Mouse (Mus musculus) stomach, embryonic 15.5 days (tissue): ENCODE measurements around the gene Cacng2. TPM values are rescaled to one million over a fixed set of nuclear protein-coding genes. Genes with fewer than 3 reads are reported as not detected.

Experiments used
- ATAC-seq: fragments of 200-750 bp; cut with Nextera tagmentation; 2 replicates; pipeline ENCODE4 v1.8.0; 2017; ENCODE audit warnings: low read depth, moderate number of reproducible peaks, moderate TSS enrichment; ENCODE audit not compliant: insufficient read depth, low FRiP score
- H3K27ac ChIP-seq: fragments of 300-500 bp; sonication (generic); 2 replicates; pipeline ENCODE4 v1.5.1; 2015; ENCODE audit warnings: mild to moderate bottlenecking, inconsistent platforms
- H3K27me3 ChIP-seq: fragments of 300-500 bp; sonication (generic); replicated peaks from 2 replicates; pipeline ENCODE4 v1.6.1; 2015; ENCODE audit warnings: inconsistent platforms
- H3K36me3 ChIP-seq: fragments of 300-500 bp; sonication (generic); 2 replicates; pipeline ENCODE4 v1.6.1; 2015; ENCODE audit warnings: inconsistent platforms
- H3K4me1 ChIP-seq: fragments of 300-500 bp; sonication (generic); 2 replicates; pipeline ENCODE4 v1.6.1; 2015; ENCODE audit warnings: inconsistent platforms
- H3K4me2 ChIP-seq: fragments of 300-500 bp; sonication (generic); 2 replicates; pipeline ENCODE4 v1.6.1; 2015; ENCODE audit warnings: mild to moderate bottlenecking, inconsistent platforms
- H3K4me3 ChIP-seq: fragments of 300-500 bp; sonication (generic); replicated peaks from 2 replicates; pipeline ENCODE4 v1.5.1; 2015; ENCODE audit warnings: inconsistent platforms
- H3K9ac ChIP-seq: fragments of 300-500 bp; sonication (generic); 2 replicates; pipeline ENCODE4 v1.6.1; 2015; ENCODE audit warnings: inconsistent platforms
- H3K9me3 ChIP-seq: fragments of 300-500 bp; sonication (generic); 2 replicates; pipeline ENCODE4 v1.6.1; 2016; ENCODE audit warnings: inconsistent platforms
- WGBS: fragments of 180-500 bp; shearing (Covaris S2); methylation state at CpG from one replicate; pipeline ENCODE4 v1.1.7; 2015; 5-methylcytosine and 5-hydroxymethylcytosine counted together
- polyA plus RNA-seq: library from polyadenylated mRNA; unstranded; fragments of >200 nt; fragmentation: Nextera tagmentation; extraction: Ambion mirVana; gene quantifications from 2 replicates; pipeline ENCODE4 v1.2.1, GENCODE M21; 2015

Cacng2 gene
- 0.12 and 0.13 TPM in 2 replicates for polyA plus RNA-seq

- no peaks in the 10 kb centered on the region for H3K36me3 ChIP-seq
- H3K4me1 ChIP-seq, result peaks cover 5% of the 10 kb centered on the region; the same call in 1 of the 2 replicates
- H3K4me2 ChIP-seq, result peak within 1 kb of the TSS; percentile 56
- H3K27ac ChIP-seq, result no peak within 1 kb of the TSS
- H3K9me3 ChIP-seq, result no peaks in the 10 kb centered on the region
- no peak within 1 kb of the TSS for H3K9ac ChIP-seq
- H3K4me3 ChIP-seq, result peak within 1 kb of the TSS; percentile 26
- ATAC-seq, result peak; percentile 98
- under 1% methylated on average over 42 of the region's 42 CpGs for WGBS
- peaks cover 16% of the 10 kb centered on the region for H3K27me3 ChIP-seq
Observed at GRCm38 (mm10) chr15:78119704-78120103, at the start of gene Cacng2. Gene Cacng2, minus strand, starts transcription at chr15:78120028.

- Histone ChIP-seq H3K36me3 (no peaks in the 10 kb centered on the region), H3K4me2 (no peak overlapping the region), H3K27ac (no peak overlapping the region), H3K4me1 (peaks cover 13% of the 10 kb centered on the region), H3K27me3 (no peaks in the 10 kb centered on the region), H3K9ac (no peak overlapping the region), H3K4me3 (no peak overlapping the region), H3K9me3 (no peaks in the 10 kb centered on the region)
- WGBS, result 75% methylated on average over 11 of the region's 11 CpGs
- no peak for ATAC-seq
Observed at GRCm38 (mm10) chr15:78169566-78169965, 49.7 kb upstream of the Cacng2 start.

DNA sequence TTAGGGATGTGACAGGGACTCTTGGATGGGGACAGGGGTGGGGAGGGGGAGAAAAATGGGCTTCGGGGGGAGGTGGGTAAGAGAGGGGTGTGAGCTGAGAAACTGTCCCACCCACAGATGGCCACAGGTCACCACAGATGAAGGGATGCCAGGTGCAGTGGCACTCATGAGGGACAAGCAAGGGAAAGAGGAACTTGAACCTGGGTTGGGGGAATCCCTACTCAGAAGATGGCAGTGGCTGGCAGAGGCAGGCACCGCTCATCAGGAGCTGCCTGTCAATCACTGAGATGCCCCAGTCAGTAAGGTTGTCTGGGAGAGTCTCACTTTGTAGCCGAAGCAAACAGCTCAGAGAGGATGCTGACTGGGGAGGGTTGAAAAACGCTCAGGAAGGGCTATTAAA, 45.5 kb upstream of the Cacng2 start:
- H3K36me3 ChIP-seq, result 0 out of 2 replicates have a peak, but pooled peaks cover 3% of the 10 kb centered on the region
- H3K4me3 ChIP-seq, result no peak overlapping the region
- no peak overlapping the region for H3K27ac ChIP-seq
- ATAC-seq, result no peak
- no peak overlapping the region for H3K9ac ChIP-seq
- 87% methylated on average over 4 of the region's 4 CpGs for WGBS
- H3K4me2 ChIP-seq, result no peak overlapping the region
- no peaks in the 10 kb centered on the region for H3K4me1 ChIP-seq
- no peaks in the 10 kb centered on the region for H3K27me3 ChIP-seq
- H3K9me3 ChIP-seq, result no peaks in the 10 kb centered on the region

- H3K4me3 ChIP-seq, result no peak overlapping the region
- H3K27me3 ChIP-seq, result no peaks in the 10 kb centered on the region
- H3K27ac ChIP-seq, result no peak overlapping the region
- ATAC-seq, result no peak
- H3K9me3 ChIP-seq, result no peaks in the 10 kb centered on the region
- H3K4me2 ChIP-seq, result no peak overlapping the region
- no peaks in the 10 kb centered on the region for H3K4me1 ChIP-seq
- 89% methylated on average over 11 of the region's 11 CpGs for WGBS
- H3K9ac ChIP-seq, result no peak overlapping the region
- H3K36me3 ChIP-seq, result 0 out of 2 replicates have a peak, but pooled peaks cover 3% of the 10 kb centered on the region
Observed at GRCm38 (mm10) chr15:78164466-78164865, 44.6 kb upstream of the Cacng2 start.

DNA sequence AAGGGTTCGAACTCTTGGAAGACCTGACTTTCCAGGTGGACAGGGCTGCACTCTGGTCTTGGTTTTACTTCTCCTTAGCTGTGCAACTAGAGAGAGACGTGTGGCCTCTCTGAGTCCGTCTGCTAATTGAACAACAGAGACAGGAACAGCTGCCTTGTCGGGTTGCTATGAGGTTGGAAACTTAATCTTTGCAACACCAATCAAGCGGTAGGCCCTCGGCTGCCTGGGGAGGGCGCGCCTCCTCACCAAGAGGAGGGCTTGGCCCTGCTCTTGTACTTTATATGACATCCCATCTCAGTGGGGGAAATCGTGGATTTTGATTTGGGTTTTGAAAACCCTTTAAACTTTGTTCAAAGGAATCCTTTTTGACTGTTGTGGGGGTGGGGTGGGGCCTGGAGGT, 42.1 kb upstream of the Cacng2 start:
- no peaks in the 10 kb centered on the region for H3K27me3 ChIP-seq
- 79% methylated on average over 9 of the region's 9 CpGs for WGBS
- H3K9me3 ChIP-seq, result no peaks in the 10 kb centered on the region
- no peak overlapping the region for H3K4me2 ChIP-seq
- no peaks in the 10 kb centered on the region for H3K4me1 ChIP-seq
- H3K27ac ChIP-seq, result no peak overlapping the region
- no peak for ATAC-seq
- 0 out of 2 replicates have a peak, but pooled peaks cover 3% of the 10 kb centered on the region for H3K36me3 ChIP-seq
- no peak overlapping the region for H3K4me3 ChIP-seq
- H3K9ac ChIP-seq, result no peak overlapping the region

DNA sequence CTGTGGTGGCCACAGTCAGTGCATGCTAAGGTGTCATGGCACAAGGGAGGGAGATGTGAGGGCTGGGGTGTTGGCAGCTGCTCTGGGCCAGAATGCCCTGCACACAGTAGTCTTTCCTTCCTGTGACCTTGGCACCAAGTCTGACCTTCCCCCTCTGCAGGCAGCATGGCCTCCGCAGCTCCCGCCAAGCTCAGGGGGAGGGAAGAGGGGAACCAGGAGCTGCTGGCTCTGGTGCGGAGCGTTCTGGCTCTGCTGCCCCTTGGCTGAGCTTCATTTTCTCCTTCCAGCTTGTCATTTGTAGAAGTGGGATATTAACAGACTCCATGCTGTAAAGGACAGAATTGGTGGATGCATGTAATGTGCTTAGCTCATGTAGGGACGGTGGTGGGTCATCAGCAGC, 38.5 kb upstream of the Cacng2 start:
- 82% methylated on average over 3 of the region's 5 CpGs for WGBS
- Histone ChIP-seq H3K27ac (no peak overlapping the region), H3K4me3 (no peak overlapping the region), H3K27me3 (no peaks in the 10 kb centered on the region), H3K36me3 (no peaks in the 10 kb centered on the region), H3K9me3 (no peaks in the 10 kb centered on the region), H3K4me2 (no peak overlapping the region), H3K4me1 (no peaks in the 10 kb centered on the region), H3K9ac (no peak overlapping the region)
- no peak for ATAC-seq

- Histone ChIP-seq H3K27me3 (no peaks in the 10 kb centered on the region), H3K36me3 (no peaks in the 10 kb centered on the region), H3K27ac (no peak overlapping the region), H3K9ac (no peak overlapping the region), H3K4me2 (no peak overlapping the region), H3K4me3 (no peak overlapping the region), H3K9me3 (no peaks in the 10 kb centered on the region), H3K4me1 (no peaks in the 10 kb centered on the region)
- WGBS, result 75% methylated on average over 4 of the region's 4 CpGs
- no peak for ATAC-seq
Observed at GRCm38 (mm10) chr15:78157824-78158223, 38.0 kb upstream of the Cacng2 start.

GRCm38 (mm10) chr15:78157330-78157729, 37.5 kb upstream of the Cacng2 start:
- WGBS, result 77% methylated on average over 8 of the region's 8 CpGs
- no peak overlapping the region for H3K4me2 ChIP-seq
- no peak for ATAC-seq
- no peak overlapping the region for H3K4me3 ChIP-seq
- no peaks in the 10 kb centered on the region for H3K4me1 ChIP-seq
- H3K9ac ChIP-seq, result no peak overlapping the region
- H3K9me3 ChIP-seq, result no peaks in the 10 kb centered on the region
- H3K36me3 ChIP-seq, result no peaks in the 10 kb centered on the region
- no peak overlapping the region for H3K27ac ChIP-seq
- H3K27me3 ChIP-seq, result no peaks in the 10 kb centered on the region

GRCm38 (mm10) chr15:78155421-78155820, 35.6 kb upstream of the Cacng2 start:
- WGBS, result 81% methylated on average over 6 of the region's 6 CpGs
- no peaks in the 10 kb centered on the region for H3K27me3 ChIP-seq

DNA sequence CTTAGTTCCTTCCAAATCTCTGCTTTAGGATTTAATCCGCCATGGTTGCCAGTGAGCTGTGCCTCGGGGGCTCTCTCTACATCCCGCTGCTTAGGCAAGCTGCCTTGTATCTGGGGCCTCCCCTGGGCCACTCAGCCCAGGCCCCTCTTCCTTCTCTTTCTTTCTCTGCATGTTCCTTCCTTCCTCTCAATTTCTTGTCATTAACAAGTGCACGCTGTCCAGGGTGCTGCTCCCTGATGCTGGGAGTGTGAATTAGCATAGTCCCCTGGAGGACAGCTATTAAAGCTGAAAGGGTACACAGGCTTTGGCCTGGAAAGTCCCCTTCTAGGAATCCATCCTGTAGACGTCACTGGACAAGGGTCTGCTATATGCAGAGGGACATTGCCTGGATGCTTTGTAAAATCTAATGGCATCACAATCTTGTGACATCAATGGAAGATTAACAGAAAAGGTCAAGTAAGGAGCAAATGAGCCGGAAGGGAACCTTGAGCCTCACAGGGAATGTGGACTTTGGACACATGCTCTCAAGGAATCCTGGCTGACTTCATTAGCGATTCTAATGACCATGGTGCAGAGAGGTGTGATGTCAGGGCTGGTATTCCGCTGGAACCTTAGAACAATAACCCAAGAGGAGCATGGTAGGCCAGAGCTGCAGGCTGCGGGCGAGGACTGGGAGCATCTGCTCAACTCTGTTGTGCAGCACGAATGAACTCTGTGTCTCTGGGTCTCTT, 33.4 kb upstream of the Cacng2 start:
- H3K36me3 ChIP-seq, result no peaks in the 10 kb centered on the region
- no peak for ATAC-seq
- H3K9ac ChIP-seq, result no peak overlapping the region
- no peaks in the 10 kb centered on the region for H3K4me1 ChIP-seq
- no peak overlapping the region for H3K4me2 ChIP-seq
- H3K9me3 ChIP-seq, result no peaks in the 10 kb centered on the region
- 57% methylated on average over 11 of the region's 11 CpGs for WGBS
- no peak overlapping the region for H3K4me3 ChIP-seq
- H3K27ac ChIP-seq, result no peak overlapping the region
- no peaks in the 10 kb centered on the region for H3K27me3 ChIP-seq

More at GRCm38 (mm10) chr15:78155421-78155820, 35.6 kb upstream of the Cacng2 start:
- Histone ChIP-seq H3K4me2 (no peak overlapping the region), H3K4me3 (no peak overlapping the region), H3K9me3 (no peaks in the 10 kb centered on the region), H3K9ac (no peak overlapping the region), H3K27ac (no peak overlapping the region), H3K4me1 (no peaks in the 10 kb centered on the region), H3K36me3 (no peaks in the 10 kb centered on the region)
- ATAC-seq, result no peak

GRCm38 (mm10) chr15:78148565-78148964, 28.7 kb upstream of the Cacng2 start:
- 60% methylated on average over 7 of the region's 7 CpGs for WGBS
- Histone ChIP-seq H3K4me2 (no peak overlapping the region), H3K27me3 (no peaks in the 10 kb centered on the region), H3K9ac (no peak overlapping the region), H3K27ac (no peak overlapping the region), H3K4me3 (no peak overlapping the region), H3K36me3 (no peaks in the 10 kb centered on the region), H3K4me1 (no peaks in the 10 kb centered on the region), H3K9me3 (no peaks in the 10 kb centered on the region)
- no peak for ATAC-seq

GRCm38 (mm10) chr15:78140226-78140625, 20.4 kb upstream of the Cacng2 start:
- WGBS, result 64% methylated on average over 8 of the region's 8 CpGs

More at GRCm38 (mm10) chr15:78140226-78140625, 20.4 kb upstream of the Cacng2 start:
- Histone ChIP-seq H3K4me2 (no peak overlapping the region), H3K9me3 (no peaks in the 10 kb centered on the region), H3K36me3 (no peaks in the 10 kb centered on the region), H3K4me1 (no peaks in the 10 kb centered on the region), H3K27ac (no peak overlapping the region), H3K27me3 (no peaks in the 10 kb centered on the region), H3K9ac (no peak overlapping the region), H3K4me3 (no peak overlapping the region)
- ATAC-seq, result no peak
